ENCODE assay signal across 26 mouse cellular contexts in genomic region chr3:136439907-136440645, GRCm38 (mm10).
DNase-seq lines count a peak whose midpoint lies in the region; ATAC-seq and TF ChIP-seq lines count a peak whose summit lies in the region.
"Had no signal": no experiment of that assay in that cellular context is flagged by ENCODE, and none has a peak within 500 bp of the region (broad histone marks: within the 10 kb centered on the region; RNA-seq: fewer than 3 reads in every experiment).

No protein-coding gene starts in this region.

- no peaks in the 10 kb centered on the region for H3K9me3 ChIP-seq in kidney, embryonic 14.5 days (ENCODE audit: control insufficient read depth, low read length)
- H3K9me3 ChIP-seq in forebrain, embryonic 12.5 days: no peaks in the 10 kb centered on the region
- no peaks in the 10 kb centered on the region for H3K9me3 ChIP-seq in lung, postnatal 0 days (ENCODE audit: low read length)
- H3K9me3 ChIP-seq: forebrain, embryonic 10.5 days; heart, embryonic 13.5 days; limb, embryonic 10.5 days; midbrain, embryonic 15.5 days; stomach, embryonic 15.5 days had no signal

- no peak for ATAC-seq in kidney, embryonic 14.5 days (ENCODE audit: low FRiP score, low TSS enrichment)
- ATAC-seq in common myeloid progenitor, adult 5-6 weeks (replicated peaks; ENCODE audit: low read depth, poor library complexity, severe bottlenecking): peak; percentile 54; the same call in 1 of the 2 replicates
- peak; percentile 63 for ATAC-seq in megakaryocyte, adult 5-6 weeks (ENCODE audit: poor library complexity, severe bottlenecking)
- no peak for ATAC-seq in forebrain, embryonic 12.5 days (ENCODE audit: low FRiP score)
- no peak for ATAC-seq in lung, postnatal 0 days
- ATAC-seq: forebrain, postnatal 0 days; midbrain, embryonic 15.5 days had no signal

- TF ChIP-seq EP300 in lung, postnatal 0 days (IDR thresholded peaks at IDR 0.05): no peak

- 56% methylated on average over 7 of the region's 7 CpGs for WGBS in kidney, embryonic 14.5 days
- WGBS in forebrain, embryonic 12.5 days: 74% methylated on average over 7 of the region's 7 CpGs
- WGBS in lung, postnatal 0 days: 86% methylated on average over 7 of the region's 7 CpGs

- no peak for TF ChIP-seq CTCF in lung, postnatal 0 days (IDR thresholded peaks at IDR 0.05)

- DNase-seq in kidney, adult 9 months: peak; percentile 34
- DNase-seq in 416B (ENCODE audit: low read depth): peak; percentile 68
- no peak for DNase-seq in testis, postnatal 14 days (ENCODE audit: low spot score)
- no peak for DNase-seq in lung, postnatal 0 days (ENCODE audit: low spot score)
- DNase-seq: adrenal gland, postnatal 36 days; cerebellum, adult 9-11 months; forebrain, postnatal 0 days; gastrocnemius, postnatal 14 days; heart, adult 18-20 months; heart, postnatal 14 days; kidney, adult 18-20 months; liver; lung, adult 2 months; right cerebral cortex, adult 18-20 months; right cerebral cortex, postnatal 4 days; thymus, adult 18-20 months had no signal

- no peaks in the 10 kb centered on the region for H3K36me3 ChIP-seq in kidney, embryonic 14.5 days (ENCODE audit: control insufficient read depth, insufficient read depth, low read length)
- H3K36me3 ChIP-seq in forebrain, embryonic 12.5 days (replicated peaks): no peaks in the 10 kb centered on the region
- H3K36me3 ChIP-seq in lung, postnatal 0 days (ENCODE audit: insufficient read depth, low read length): no peaks in the 10 kb centered on the region
- H3K36me3 ChIP-seq: forebrain, embryonic 10.5 days; heart, embryonic 13.5 days; limb, embryonic 10.5 days; midbrain, embryonic 15.5 days; stomach, embryonic 15.5 days had no signal

- no peak overlapping the region for H3K4me3 ChIP-seq in kidney, embryonic 14.5 days (ENCODE audit: low read length)
- H3K4me3 ChIP-seq in forebrain, embryonic 12.5 days (replicated peaks): no peak overlapping the region
- H3K4me3 ChIP-seq in lung, postnatal 0 days (ENCODE audit: low read depth, low read length): no peak overlapping the region
- H3K4me3 ChIP-seq: forebrain, embryonic 10.5 days; heart, embryonic 13.5 days; limb, embryonic 10.5 days; midbrain, embryonic 15.5 days; myocyte; stomach, embryonic 15.5 days had no signal

- H3K4me2 ChIP-seq in kidney, embryonic 14.5 days (replicated peaks; ENCODE audit: low read depth, low read length): no peak overlapping the region
- no peak overlapping the region for H3K4me2 ChIP-seq in forebrain, embryonic 12.5 days
- H3K4me2 ChIP-seq in lung, postnatal 0 days (replicated peaks; ENCODE audit: low read depth, low read length): no peak overlapping the region
- H3K4me2 ChIP-seq: heart, embryonic 13.5 days; midbrain, embryonic 15.5 days; stomach, embryonic 15.5 days had no signal

- no peaks in the 10 kb centered on the region for H3K4me1 ChIP-seq in kidney, embryonic 14.5 days (ENCODE audit: control insufficient read depth, insufficient read depth, low read length)
- H3K4me1 ChIP-seq in forebrain, embryonic 12.5 days: no peaks in the 10 kb centered on the region
- no peaks in the 10 kb centered on the region for H3K4me1 ChIP-seq in lung, postnatal 0 days (ENCODE audit: insufficient read depth, low read depth, low read length)
- H3K4me1 ChIP-seq: forebrain, embryonic 10.5 days; heart, embryonic 13.5 days; limb, embryonic 10.5 days; midbrain, embryonic 15.5 days; stomach, embryonic 15.5 days had no signal

- no peak overlapping the region for H3K9ac ChIP-seq in kidney, embryonic 14.5 days (ENCODE audit: low read depth, low read length)
- H3K9ac ChIP-seq in forebrain, embryonic 12.5 days: no peak overlapping the region
- H3K9ac ChIP-seq in lung, postnatal 0 days (replicated peaks; ENCODE audit: low read depth): no peak overlapping the region
- H3K9ac ChIP-seq: forebrain, postnatal 0 days; heart, embryonic 13.5 days; midbrain, embryonic 15.5 days; stomach, embryonic 15.5 days had no signal

- no peak overlapping the region for H3K27ac ChIP-seq in kidney, embryonic 14.5 days (ENCODE audit: low read depth, low read length)
- H3K27ac ChIP-seq in forebrain, embryonic 12.5 days: no peak overlapping the region
- H3K27ac ChIP-seq in lung, postnatal 0 days (ENCODE audit: low read length): no peak overlapping the region
- H3K27ac ChIP-seq: forebrain, embryonic 10.5 days; heart, embryonic 13.5 days; limb, embryonic 10.5 days; midbrain, embryonic 15.5 days; stomach, embryonic 15.5 days had no signal

- no peaks in the 10 kb centered on the region for H3K27me3 ChIP-seq in kidney, embryonic 14.5 days (ENCODE audit: control insufficient read depth, insufficient read depth, low read length)
- H3K27me3 ChIP-seq in forebrain, embryonic 12.5 days: no peaks in the 10 kb centered on the region
- no peaks in the 10 kb centered on the region for H3K27me3 ChIP-seq in lung, postnatal 0 days (replicated peaks; ENCODE audit: insufficient read depth, low read length)
- H3K27me3 ChIP-seq: heart, embryonic 13.5 days; midbrain, embryonic 15.5 days; stomach, embryonic 15.5 days had no signal

Comparison
In these comparisons a context has a peak if more than half of its experiments do, and no peak if none do; other contexts are left out.
1. DNase-seq: peak in kidney, adult 9 months (single experiment) and 416B (single experiment); none in testis, postnatal 14 days (single experiment) and lung, postnatal 0 days (single experiment).
2. ATAC-seq: peak in common myeloid progenitor, adult 5-6 weeks (single experiment) and megakaryocyte, adult 5-6 weeks (single experiment); none in kidney, embryonic 14.5 days (single experiment), forebrain, embryonic 12.5 days (single experiment) and lung, postnatal 0 days (single experiment).